8 mouse cellular contexts compared by ENCODE assay signal in the genomic region with DNA sequence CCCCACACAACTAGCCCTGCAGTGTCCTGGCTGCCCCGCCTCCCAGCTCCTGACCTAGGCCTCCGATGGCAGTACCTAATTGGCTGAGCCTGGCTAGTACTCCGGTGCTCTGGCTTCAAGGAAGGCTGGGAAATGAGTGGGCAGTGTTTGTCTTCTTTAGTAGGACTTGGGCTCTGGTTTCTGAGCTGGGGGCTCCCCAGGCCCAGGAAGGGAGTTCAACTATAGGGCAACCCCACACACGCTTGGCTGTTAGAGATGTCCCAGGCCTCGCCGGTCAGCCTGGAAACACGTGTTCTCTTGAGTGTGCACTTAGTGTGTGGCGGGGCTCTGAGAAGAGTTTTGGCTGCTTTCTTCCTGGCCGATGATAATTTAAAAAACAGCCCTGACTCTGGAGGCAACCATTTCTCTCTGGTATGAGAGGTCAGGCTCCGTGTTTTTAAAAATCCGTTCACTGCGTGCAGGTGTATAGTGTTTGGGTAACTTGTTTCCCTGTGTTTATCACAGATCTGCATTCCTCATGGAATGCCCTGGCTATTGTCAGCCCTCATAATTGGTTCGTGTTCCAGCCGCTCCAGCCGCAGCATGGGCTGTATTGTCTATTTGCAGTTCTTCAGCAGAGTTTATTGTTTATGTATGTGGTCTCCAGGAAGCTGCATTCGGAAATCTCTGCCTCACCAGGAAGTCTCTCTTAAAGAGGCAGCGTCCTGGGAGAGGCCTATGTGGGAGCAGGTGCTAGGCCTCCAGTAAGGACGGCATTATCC.
DNase-seq lines count a peak whose midpoint lies in the region; ATAC-seq lines count a peak whose summit lies in the region.

No protein-coding gene starts in this region.

- peaks cover 41% of the 10 kb centered on the region for H3K4me1 ChIP-seq in brown adipose tissue, adult 24 weeks (ENCODE audit: control insufficient read depth, insufficient read depth, insufficient read length, low read length)
- H3K4me1 ChIP-seq in heart, embryonic 15.5 days (replicated peaks) = peaks cover 45% of the 10 kb centered on the region
- peaks cover 28% of the 10 kb centered on the region for H3K4me1 ChIP-seq in limb, embryonic 10.5 days
- H3K4me1 ChIP-seq in midbrain, embryonic 12.5 days = peaks cover 13% of the 10 kb centered on the region

- peak; percentile 70 for ATAC-seq in heart, embryonic 15.5 days (replicated peaks; ENCODE audit: insufficient number of reproducible peaks, insufficient read depth, low FRiP score, low read depth)
- peak; percentile 23; the same call in 1 of the 2 replicates for ATAC-seq in midbrain, embryonic 12.5 days (ENCODE audit: low FRiP score, low read depth)

- peak overlapping the region; percentile 6; the same call in 1 of the 2 replicates for H3K4me3 ChIP-seq in brown adipose tissue, adult 24 weeks (ENCODE audit: insufficient read depth, low read depth, low read length)
- peak overlapping the region; percentile 2; the same call in 1 of the 2 replicates for H3K4me3 ChIP-seq in heart, embryonic 15.5 days
- no peak overlapping the region; the same call in 1 of the 2 replicates for H3K4me3 ChIP-seq in limb, embryonic 10.5 days
- H3K4me3 ChIP-seq in midbrain, embryonic 12.5 days = no peak overlapping the region

- H3K27ac ChIP-seq in brown adipose tissue, adult 24 weeks (replicated peaks; ENCODE audit: low read depth, low read length) = peak overlapping the region; percentile 98
- H3K27ac ChIP-seq in heart, embryonic 15.5 days = peak overlapping the region; percentile 83
- H3K27ac ChIP-seq in limb, embryonic 10.5 days = peak overlapping the region; percentile 79
- H3K27ac ChIP-seq in midbrain, embryonic 12.5 days (replicated peaks) = no peak overlapping the region; the same call in 1 of the 2 replicates

- H3K9me3 ChIP-seq in heart, embryonic 15.5 days (replicated peaks) = no peaks in the 10 kb centered on the region
- no peaks in the 10 kb centered on the region for H3K9me3 ChIP-seq in limb, embryonic 10.5 days (replicated peaks)
- H3K9me3 ChIP-seq in midbrain, embryonic 12.5 days = no peaks in the 10 kb centered on the region

- no peaks in the 10 kb centered on the region for H3K36me3 ChIP-seq in heart, embryonic 15.5 days
- no peaks in the 10 kb centered on the region for H3K36me3 ChIP-seq in limb, embryonic 10.5 days
- H3K36me3 ChIP-seq in midbrain, embryonic 12.5 days = no peaks in the 10 kb centered on the region

- H3K9ac ChIP-seq in heart, embryonic 15.5 days = 0 out of 2 replicates have a peak overlapping the region, but pooled peaks have one; percentile 11
- no peak overlapping the region for H3K9ac ChIP-seq in midbrain, embryonic 12.5 days (replicated peaks)

- peak overlapping the region; percentile 44 for H3K4me2 ChIP-seq in heart, embryonic 15.5 days
- no peak overlapping the region for H3K4me2 ChIP-seq in midbrain, embryonic 12.5 days (replicated peaks)

- no peaks in the 10 kb centered on the region for H3K27me3 ChIP-seq in heart, embryonic 15.5 days
- 0 out of 2 replicates have a peak, but pooled peaks cover 6% of the 10 kb centered on the region for H3K27me3 ChIP-seq in limb, embryonic 10.5 days (ENCODE audit: low read depth, poor library complexity, severe bottlenecking)
- no peaks in the 10 kb centered on the region for H3K27me3 ChIP-seq in midbrain, embryonic 12.5 days

- DNase-seq in MN1 (ENCODE audit: low spot score) = peak; percentile 67
- peak; percentile 57 for DNase-seq in limb, embryonic 10.5 days (ENCODE audit: low spot score)
- DNase-seq in right cerebral cortex, postnatal 25 days = no peak
- no peak for DNase-seq in layer of hippocampus, postnatal 10 days (ENCODE audit: low spot score in 2 of 2)
- no peak for DNase-seq in testis, postnatal 10 days (ENCODE audit: low spot score)

- WGBS in heart, embryonic 15.5 days = 16% methylated on average over 18 of the region's 18 CpGs
- WGBS in limb, embryonic 10.5 days = 27% methylated on average over 18 of the region's 18 CpGs
- WGBS in midbrain, embryonic 12.5 days = 31% methylated on average over 18 of the region's 18 CpGs

Comparison
In these comparisons a context has a peak if more than half of its experiments do, and no peak if none do; other contexts are left out.
1. DNase-seq: peak in MN1 (single experiment) and limb, embryonic 10.5 days (single experiment); none in right cerebral cortex, postnatal 25 days (single experiment), layer of hippocampus, postnatal 10 days (0 of 2) and testis, postnatal 10 days (single experiment).
2. H3K4me3 ChIP-seq: peak in brown adipose tissue, adult 24 weeks (single experiment) and heart, embryonic 15.5 days (single experiment); none in limb, embryonic 10.5 days (single experiment) and midbrain, embryonic 12.5 days (single experiment).